Comparison of ENCODE assay signal across 8 mouse cellular contexts in the genomic region with DNA sequence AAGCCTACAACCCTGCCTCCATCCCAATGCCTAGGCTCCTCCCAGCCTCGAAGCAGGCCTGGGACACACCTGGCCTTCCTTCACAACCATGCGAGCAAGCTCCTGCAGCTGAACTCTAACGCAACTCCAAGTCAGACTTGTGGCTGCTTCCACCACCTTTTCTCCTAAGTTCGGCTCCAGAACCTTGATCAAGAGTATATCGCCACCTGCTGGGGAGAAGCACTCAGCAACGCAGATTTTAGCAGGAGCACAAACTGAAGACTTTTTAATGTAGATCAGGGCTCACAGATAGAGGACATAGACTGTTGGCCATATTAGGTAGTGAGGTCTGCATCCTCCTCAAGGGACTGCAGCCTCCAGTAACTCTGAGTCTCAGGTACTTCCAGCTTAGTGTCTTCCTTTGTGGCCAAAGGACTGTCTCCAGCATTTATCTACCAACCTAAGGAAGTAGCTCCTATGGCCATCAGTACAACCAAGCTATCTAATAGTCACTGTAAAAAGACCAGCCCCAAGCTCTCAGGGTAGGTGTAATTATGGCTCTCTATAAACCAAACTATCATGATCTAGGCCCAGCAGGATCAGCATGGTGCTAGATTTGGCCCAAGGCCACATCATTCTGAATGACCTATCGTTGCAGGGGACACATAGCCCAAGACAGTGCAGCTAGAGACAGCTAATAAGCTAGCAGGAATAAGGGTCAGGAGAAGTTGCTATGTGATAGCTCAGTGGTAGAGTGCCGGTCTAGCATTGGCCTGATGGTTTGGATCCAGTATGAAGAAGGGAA. TPM values are rescaled to one million over a fixed set of nuclear protein-coding genes. Genes with fewer than 3 reads are reported as not detected.
A peak's percentile ranks its signal among the peaks of the same experiment; 100 is the strongest.
DNase-seq lines count a peak whose midpoint lies in the region; ATAC-seq lines count a peak whose summit lies in the region.

No protein-coding gene starts in this region.

- no peaks in the 10 kb centered on the region for H3K4me1 ChIP-seq in forebrain, embryonic 16.5 days (replicated peaks; ENCODE audit: control insufficient read depth, insufficient read depth, low read length)
- H3K4me1 ChIP-seq in lung, embryonic 16.5 days (replicated peaks; ENCODE audit: control insufficient read depth, insufficient read depth, low read length): no peaks in the 10 kb centered on the region

- H3K36me3 ChIP-seq in forebrain, embryonic 16.5 days (ENCODE audit: control insufficient read depth, insufficient read depth): no peaks in the 10 kb centered on the region
- H3K36me3 ChIP-seq in lung, embryonic 16.5 days (ENCODE audit: control insufficient read depth, insufficient read depth, low read length): no peaks in the 10 kb centered on the region

- no peak overlapping the region for H3K9ac ChIP-seq in forebrain, embryonic 16.5 days (replicated peaks; ENCODE audit: low read depth, low read length)
- H3K9ac ChIP-seq in lung, embryonic 16.5 days (ENCODE audit: low read length): no peak overlapping the region

- WGBS in forebrain, embryonic 16.5 days: 26% methylated on average over 8 of the region's 8 CpGs
- 17% methylated on average over 8 of the region's 8 CpGs for WGBS in lung, embryonic 16.5 days

- ATAC-seq in forebrain, embryonic 16.5 days: peak; percentile 81
- peak; percentile 96 for ATAC-seq in hematopoietic stem cell, adult 5-6 weeks (replicated peaks in 1 of 2; ENCODE audit: insufficient read depth in 1 of 2, low FRiP score in 2 of 2, low TSS enrichment in 1 of 2, low read depth in 1 of 2, poor library complexity in 2 of 2, severe bottlenecking in 2 of 2)
- ATAC-seq in lung, embryonic 16.5 days (ENCODE audit: low read depth): peak; percentile 69

- H3K4me3 ChIP-seq in forebrain, embryonic 16.5 days (replicated peaks; ENCODE audit: low read length): no peak overlapping the region
- no peak overlapping the region for H3K4me3 ChIP-seq in lung, embryonic 16.5 days (ENCODE audit: low read length)

- no peaks in the 10 kb centered on the region for H3K27me3 ChIP-seq in forebrain, embryonic 16.5 days (replicated peaks; ENCODE audit: control insufficient read depth, insufficient read depth, low read length)
- no peaks in the 10 kb centered on the region for H3K27me3 ChIP-seq in lung, embryonic 16.5 days (ENCODE audit: control insufficient read depth, insufficient read depth, low read depth, low read length)

- H3K27ac ChIP-seq in forebrain, embryonic 16.5 days (ENCODE audit: low read length): no peak overlapping the region
- H3K27ac ChIP-seq in lung, embryonic 16.5 days (ENCODE audit: low read length): no peak overlapping the region

- no peaks in the 10 kb centered on the region for H3K9me3 ChIP-seq in forebrain, embryonic 16.5 days (ENCODE audit: control insufficient read depth, low read length)
- no peaks in the 10 kb centered on the region for H3K9me3 ChIP-seq in lung, embryonic 16.5 days (ENCODE audit: control insufficient read depth, low read length)

- no peak overlapping the region for H3K4me2 ChIP-seq in forebrain, embryonic 16.5 days (ENCODE audit: low read length)
- H3K4me2 ChIP-seq in lung, embryonic 16.5 days (ENCODE audit: low read depth, low read length): peak overlapping the region; percentile 29; the same call in 1 of the 2 replicates

- DNase-seq in MEL-GATA-1-ER (ENCODE audit: extremely low read depth, low read depth): peak; percentile 68
- DNase-seq in cerebellum, adult 11-12 months: peak; percentile 64
- peak; percentile 63 to 82 for DNase-seq in layer of hippocampus, adult 8-10 months (ENCODE audit: low spot score in 2 of 2)
- DNase-seq in ovary, postnatal 10 days (ENCODE audit: low spot score): peak; percentile 43
- DNase-seq in thymus, postnatal 0 days (ENCODE audit: low spot score): peak; percentile 79

RNA-seq across cellular contexts. Expression of gene Mtmr2, which starts 31.7 kb away (rescaled TPM):
- 65.7 and 67.0 TPM in 2 replicates for polyA plus RNA-seq in forebrain, embryonic 16.5 days (2015; fragmentation: Nextera tagmentation; extraction: Ambion mirVana)
- total RNA-seq in hematopoietic stem cell, adult 5-6 weeks (2017): 75.2 and 95.7 TPM in 2 replicates
- 10 to 100 TPM; 52.4 to 61.2 (median 56.4) TPM for total RNA-seq in layer of hippocampus, adult 8-10 months (2022)
- polyA plus RNA-seq in lung, embryonic 16.5 days (2015; fragmentation: Nextera tagmentation; extraction: Ambion mirVana): 84.1 and 88.3 TPM in 2 replicates
- 54.9 and 56.8 TPM in 2 replicates for polyA plus RNA-seq in thymus, postnatal 0 days (2015; fragmentation: Nextera tagmentation; extraction: Ambion mirVana)
